Mouse (Mus musculus): Measurements from ENCODE around the gene Dynll2. TPM values are rescaled to one million over a fixed set of nuclear protein-coding genes. Genes with fewer than 3 reads are reported as not detected.

Gene Dynll2
- total and polyA plus RNA-seq, 3 experiments = 10.4 to 45.5 (median 17.4) TPM

GRCm38 (mm10) chr11:88012621-88013244 lies 25.4 kb upstream of the Dynll2 start:
- Histone ChIP-seq H3K4me3 (ENCODE audit: low read depth, low read length) (no peak overlapping the region), H3K36me3 (replicated peaks) (no peaks in the 10 kb centered on the region), H3K9me3 (replicated peaks) (no peaks in the 10 kb centered on the region), H3K4me1 (ENCODE audit: insufficient read depth, low read depth, low read length) (no peaks in the 10 kb centered on the region), H3K27me3 (ENCODE audit: insufficient read depth, low read length) (peaks cover 36% of the 10 kb centered on the region)
- DNase-seq (ENCODE audit: low spot score) (no peak), ATAC-seq (ENCODE audit: extremely low read depth, insufficient number of reproducible peaks, low FRiP score, poor library complexity, severe bottlenecking) (no peak)
- TF ChIP-seq GATA2 (IDR thresholded peaks at IDR 0.05; ENCODE audit: borderline replicate concordance, low read depth, low read length) (no peak), CTCF (IDR thresholded peaks at IDR 0.05; ENCODE audit: low read depth, low read length) (no peak), POLR2AphosphoS5 (IDR thresholded peaks at IDR 0.05; ENCODE audit: insufficient replicate concordance, low read depth, low read length) (no peak), TAL1 (conservative IDR thresholded peaks at IDR 0.05; ENCODE audit: low read depth, low read length) (no peak), GATA1 (IDR thresholded peaks at IDR 0.05; ENCODE audit: borderline replicate concordance, low read length) (no peak)

GRCm38 (mm10) chr11:88011914-88012419 lies 24.6 kb upstream of the Dynll2 start:
- DNase-seq (ENCODE audit: low spot score) (no peak), ATAC-seq (ENCODE audit: extremely low read depth, insufficient number of reproducible peaks, low FRiP score, poor library complexity, severe bottlenecking) (no peak)
- Histone ChIP-seq H3K4me1 (ENCODE audit: insufficient read depth, low read depth, low read length) (no peaks in the 10 kb centered on the region), H3K9me3 (replicated peaks) (no peaks in the 10 kb centered on the region), H3K27me3 (ENCODE audit: insufficient read depth, low read length) (peaks cover 42% of the 10 kb centered on the region), H3K4me3 (ENCODE audit: low read depth, low read length) (no peak overlapping the region), H3K36me3 (replicated peaks) (no peaks in the 10 kb centered on the region)
- TF ChIP-seq GATA1 (IDR thresholded peaks at IDR 0.05; ENCODE audit: borderline replicate concordance, low read length) (no peak), GATA2 (IDR thresholded peaks at IDR 0.05; ENCODE audit: borderline replicate concordance, low read depth, low read length) (no peak), POLR2AphosphoS5 (IDR thresholded peaks at IDR 0.05; ENCODE audit: insufficient replicate concordance, low read depth, low read length) (no peak), TAL1 (conservative IDR thresholded peaks at IDR 0.05; ENCODE audit: low read depth, low read length) (no peak), CTCF (IDR thresholded peaks at IDR 0.05; ENCODE audit: low read depth, low read length) (no peak)

DNA sequence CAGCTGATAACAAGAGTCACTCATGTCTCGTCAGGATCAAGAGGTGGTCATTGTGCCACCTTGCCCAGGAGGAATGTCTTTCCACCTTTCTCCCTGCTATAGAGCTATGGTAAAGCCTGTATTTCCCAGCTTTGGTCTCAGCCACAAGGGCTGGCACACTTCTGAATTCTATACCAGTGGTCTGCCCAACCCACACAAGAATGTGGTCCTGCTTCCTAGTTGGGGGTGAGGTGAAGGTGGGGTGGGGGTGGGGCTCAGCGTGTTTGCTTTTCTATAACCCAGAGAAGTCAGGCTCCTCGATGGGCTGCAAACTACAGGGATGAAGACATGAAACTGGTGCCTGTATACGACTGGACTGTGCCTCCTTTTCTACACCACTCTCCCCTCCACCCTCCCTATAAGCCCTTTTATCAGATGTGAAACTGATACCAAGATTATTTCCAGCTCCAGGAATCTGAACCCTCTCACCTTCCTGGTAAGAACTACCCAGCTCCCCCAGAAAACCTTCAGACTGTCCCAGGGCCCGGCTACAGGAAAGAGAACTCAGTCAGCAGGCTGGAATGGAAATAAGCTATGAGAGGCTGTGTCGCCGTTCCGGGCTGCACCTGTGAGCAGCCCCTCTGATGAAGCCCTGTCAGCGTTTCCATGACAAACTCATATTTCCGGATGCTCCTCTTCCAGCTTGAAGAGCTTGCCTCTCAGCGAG lies 24.0 kb upstream of the Dynll2 start:
- no peak overlapping the region for H3K4me3 ChIP-seq (ENCODE audit: low read depth, low read length)
- H3K9me3 ChIP-seq (replicated peaks) = no peaks in the 10 kb centered on the region
- TF ChIP-seq GATA1 (IDR thresholded peaks at IDR 0.05; ENCODE audit: borderline replicate concordance, low read length) = no peak
- no peak for TF ChIP-seq GATA2 (IDR thresholded peaks at IDR 0.05; ENCODE audit: borderline replicate concordance, low read depth, low read length)
- TF ChIP-seq POLR2AphosphoS5 (IDR thresholded peaks at IDR 0.05; ENCODE audit: insufficient replicate concordance, low read depth, low read length) = no peak
- TF ChIP-seq TAL1 (conservative IDR thresholded peaks at IDR 0.05; ENCODE audit: low read depth, low read length) = no peak
- TF ChIP-seq CTCF (IDR thresholded peaks at IDR 0.05; ENCODE audit: low read depth, low read length) = no peak
- H3K27me3 ChIP-seq (ENCODE audit: insufficient read depth, low read length) = peaks cover 46% of the 10 kb centered on the region
- ATAC-seq (ENCODE audit: extremely low read depth, insufficient number of reproducible peaks, low FRiP score, poor library complexity, severe bottlenecking) = no peak
- no peak for DNase-seq (ENCODE audit: low spot score)
- no peaks in the 10 kb centered on the region for H3K36me3 ChIP-seq (replicated peaks)
- H3K4me1 ChIP-seq (ENCODE audit: insufficient read depth, low read depth, low read length) = no peaks in the 10 kb centered on the region

GRCm38 (mm10) chr11:88009542-88010190 lies 22.3 kb upstream of the Dynll2 start:
- Histone ChIP-seq H3K36me3 (replicated peaks) (no peaks in the 10 kb centered on the region), H3K4me3 (ENCODE audit: low read depth, low read length) (no peak overlapping the region), H3K27me3 (ENCODE audit: insufficient read depth, low read length) (peaks cover 44% of the 10 kb centered on the region), H3K9me3 (replicated peaks) (no peaks in the 10 kb centered on the region), H3K4me1 (ENCODE audit: insufficient read depth, low read depth, low read length) (no peaks in the 10 kb centered on the region)
- ATAC-seq (ENCODE audit: extremely low read depth, insufficient number of reproducible peaks, low FRiP score, poor library complexity, severe bottlenecking) = no peak
- TF ChIP-seq GATA1 (IDR thresholded peaks at IDR 0.05; ENCODE audit: borderline replicate concordance, low read length) (no peak), TAL1 (conservative IDR thresholded peaks at IDR 0.05; ENCODE audit: low read depth, low read length) (no peak), GATA2 (IDR thresholded peaks at IDR 0.05; ENCODE audit: borderline replicate concordance, low read depth, low read length) (no peak), POLR2AphosphoS5 (IDR thresholded peaks at IDR 0.05; ENCODE audit: insufficient replicate concordance, low read depth, low read length) (no peak), CTCF (IDR thresholded peaks at IDR 0.05; ENCODE audit: low read depth, low read length) (no peak)
- DNase-seq (ENCODE audit: low spot score) = no peak

- no peaks in the 10 kb centered on the region for H3K36me3 ChIP-seq (replicated peaks)
- DNase-seq (ENCODE audit: low spot score) = no peak
- no peak overlapping the region for H3K4me3 ChIP-seq (ENCODE audit: low read depth, low read length)
- H3K27me3 ChIP-seq (ENCODE audit: insufficient read depth, low read length) = peaks cover 47% of the 10 kb centered on the region
- H3K9me3 ChIP-seq (replicated peaks) = no peaks in the 10 kb centered on the region
- H3K4me1 ChIP-seq (ENCODE audit: insufficient read depth, low read depth, low read length) = no peaks in the 10 kb centered on the region
- no peak for ATAC-seq (ENCODE audit: extremely low read depth, insufficient number of reproducible peaks, low FRiP score, poor library complexity, severe bottlenecking)
- TF ChIP-seq CTCF (IDR thresholded peaks at IDR 0.05; ENCODE audit: low read depth, low read length) (no peak), GATA2 (IDR thresholded peaks at IDR 0.05; ENCODE audit: borderline replicate concordance, low read depth, low read length) (no peak), POLR2AphosphoS5 (IDR thresholded peaks at IDR 0.05; ENCODE audit: insufficient replicate concordance, low read depth, low read length) (no peak), TAL1 (conservative IDR thresholded peaks at IDR 0.05; ENCODE audit: low read depth, low read length) (no peak), GATA1 (IDR thresholded peaks at IDR 0.05; ENCODE audit: borderline replicate concordance, low read length) (no peak)
Measured at GRCm38 (mm10) chr11:88008641-88009040, 21.3 kb upstream of the Dynll2 start.

GRCm38 (mm10) chr11:88004123-88004522 lies 16.8 kb upstream of the Dynll2 start:
- DNase-seq (ENCODE audit: low spot score) (no peak), ATAC-seq (ENCODE audit: extremely low read depth, insufficient number of reproducible peaks, low FRiP score, poor library complexity, severe bottlenecking) (no peak)
- Histone ChIP-seq H3K4me1 (ENCODE audit: insufficient read depth, low read depth, low read length) (no peaks in the 10 kb centered on the region), H3K36me3 (replicated peaks) (no peaks in the 10 kb centered on the region), H3K9me3 (replicated peaks) (no peaks in the 10 kb centered on the region), H3K4me3 (ENCODE audit: low read depth, low read length) (no peak overlapping the region), H3K27me3 (ENCODE audit: insufficient read depth, low read length) (peaks cover 29% of the 10 kb centered on the region)
- TF ChIP-seq CTCF (IDR thresholded peaks at IDR 0.05; ENCODE audit: low read depth, low read length) = no peak
- no peak for TF ChIP-seq TAL1 (conservative IDR thresholded peaks at IDR 0.05; ENCODE audit: low read depth, low read length)
- TF ChIP-seq GATA2 (IDR thresholded peaks at IDR 0.05; ENCODE audit: borderline replicate concordance, low read depth, low read length) = no peak
- no peak for TF ChIP-seq POLR2AphosphoS5 (IDR thresholded peaks at IDR 0.05; ENCODE audit: insufficient replicate concordance, low read depth, low read length)
- TF ChIP-seq GATA1 (IDR thresholded peaks at IDR 0.05; ENCODE audit: borderline replicate concordance, low read length) = no peak

Measured in G1E (cell line).